Mouse (Mus musculus) liver, adult 2 months (tissue): Measurements from ENCODE around the gene Gm42906. TPM values are rescaled to one million over a fixed set of nuclear protein-coding genes. Genes with fewer than 3 reads are reported as not detected.

Source experiments
- DNase-seq: peaks from one replicate; pipeline ENCODE4 v3.0.0-alpha.2; 2011; ENCODE audit warnings: low read depth, low spot score; ENCODE audit errors: extremely low read depth
- H3K27ac ChIP-seq: fragments of 200-500 bp; replicated peaks from 2 replicates; pipeline ENCODE4 v1.5.1; 2012; ENCODE audit warnings: low read depth, mild to moderate bottlenecking, control low read depth, inconsistent platforms, low read length; ENCODE audit not compliant: insufficient read depth
- H3K27me3 ChIP-seq: fragments of 200-500 bp; 2 replicates; pipeline ENCODE4 v1.6.1; 2012; ENCODE audit warnings: mild to moderate bottlenecking, moderate library complexity, low read length, inconsistent platforms; ENCODE audit not compliant: control insufficient read depth, insufficient read depth
- H3K36me3 ChIP-seq: fragments of 200-500 bp; 2 replicates; pipeline ENCODE4 v1.6.1; 2012; ENCODE audit warnings: low read length, inconsistent platforms; ENCODE audit not compliant: control insufficient read depth, insufficient read depth
- H3K4me1 ChIP-seq: fragments of 200-500 bp; 2 replicates; pipeline ENCODE4 v1.6.1; 2011; ENCODE audit warnings: low read length; ENCODE audit not compliant: control insufficient read depth, insufficient read depth
- H3K4me3 ChIP-seq: fragments of 200-500 bp; 2 replicates; pipeline ENCODE4 v1.5.1; 2011; ENCODE audit warnings: low read depth, mild to moderate bottlenecking, control low read depth, low read length, moderate library complexity; ENCODE audit not compliant: insufficient read depth
- H3K79me2 ChIP-seq: fragments of 200-500 bp; 2 replicates; pipeline ENCODE4 v1.6.1; 2012; ENCODE audit warnings: inconsistent platforms, mild to moderate bottlenecking, low read length, moderate library complexity; ENCODE audit not compliant: control insufficient read depth, insufficient read depth
- H3K9ac ChIP-seq: fragments of 200-500 bp; 2 replicates; pipeline ENCODE4 v1.6.1; 2012; ENCODE audit warnings: low read depth, mild to moderate bottlenecking, control low read depth, inconsistent platforms, low read length
- CTCF ChIP-seq: fragments of 200-500 bp; IDR thresholded peaks from 2 replicates; pipeline ENCODE4 v1.5.1; 2011; ENCODE audit warnings: low read depth, low read length, control low read depth
- POLR2A ChIP-seq: fragments of 200-500 bp; IDR thresholded peaks from 2 replicates; pipeline ENCODE4 v1.6.1; 2011; ENCODE audit warnings: low read length, control low read depth; ENCODE audit not compliant: insufficient read depth; ENCODE audit errors: extremely low read depth
- WGBS: fragments of 180-500 bp; shearing (Covaris S2); methylation state at CpG from one replicate; pipeline ENCODE4 v1.1.7; 2018; 5-methylcytosine and 5-hydroxymethylcytosine counted together
- polyA plus RNA-seq: library from polyadenylated mRNA; depleted of rRNA; stranded (reverse); fragments of >200 nt; gene quantifications from 2 replicates; pipeline ENCODE4 v1.2.3, GENCODE M21; 2012
- total RNA-seq: library from RNA; depleted of rRNA; stranded (reverse); fragments of >200 nt; gene quantifications from 2 replicates; pipeline ENCODE4 v1.2.3, GENCODE M21; 2014

Gene Gm42906
- total and polyA plus RNA-seq, 2 experiments = not detected

- no peak overlapping the region for H3K27ac ChIP-seq
- peaks cover 12% of the 10 kb centered on the region; the same call in 1 of the 2 replicates for H3K4me1 ChIP-seq
- TF ChIP-seq POLR2A (no peak), CTCF (no peak)
- H3K4me3 ChIP-seq = no peak overlapping the region
- 90% methylated on average over 12 of the region's 12 CpGs for WGBS
- no peaks in the 10 kb centered on the region for H3K79me2 ChIP-seq
- H3K9ac ChIP-seq = no peak overlapping the region
- no peaks in the 10 kb centered on the region for H3K27me3 ChIP-seq
- DNase-seq = no peak
- peaks cover 50% of the 10 kb centered on the region for H3K36me3 ChIP-seq
These were observed 371.6 kb downstream of the Gm42906 start for GRCm38 (mm10) chr5:151056255-151056919.

DNA sequence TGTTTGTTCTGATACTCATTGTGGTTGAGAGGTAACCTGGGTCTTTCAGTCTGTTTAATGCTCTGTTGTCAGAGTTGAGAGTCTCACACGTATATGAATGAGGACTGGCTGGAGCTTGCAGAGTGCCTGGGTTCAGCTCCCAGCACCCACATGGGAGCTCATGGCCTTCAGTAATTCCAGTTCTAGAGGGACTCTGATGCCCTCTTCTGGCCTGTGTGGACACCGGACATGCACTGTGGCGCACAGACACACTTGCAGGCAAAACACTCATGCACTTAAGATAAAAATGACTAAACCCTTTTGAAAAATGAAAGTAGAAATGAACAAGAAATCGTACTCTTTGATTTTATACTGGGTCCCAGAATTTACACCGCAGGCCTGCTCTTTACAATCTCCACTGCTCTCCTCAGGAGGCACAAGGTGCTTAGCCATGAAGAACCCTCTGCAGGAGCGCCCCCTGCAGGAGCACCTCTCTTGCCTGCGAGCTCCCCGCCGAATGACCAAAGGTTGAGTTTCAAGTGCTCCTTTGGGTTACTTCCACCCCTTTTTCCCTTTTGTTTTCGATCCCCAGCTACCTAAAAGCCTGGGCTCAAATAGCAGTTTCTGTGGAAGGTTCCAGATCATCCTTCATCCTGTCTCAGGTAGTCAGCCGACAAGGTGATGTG, 372.4 kb downstream of the Gm42906 start:
- H3K4me1 ChIP-seq = peaks cover 8% of the 10 kb centered on the region; the same call in 1 of the 2 replicates
- 97% methylated on average over 11 of the region's 11 CpGs for WGBS
- no peaks in the 10 kb centered on the region for H3K79me2 ChIP-seq
- no peak for DNase-seq
- TF ChIP-seq POLR2A (no peak), CTCF (0 out of 2 replicates have a peak, but pooled peaks have one; percentile 19)
- H3K36me3 ChIP-seq = peaks cover 58% of the 10 kb centered on the region
- no peaks in the 10 kb centered on the region for H3K27me3 ChIP-seq
- no peak overlapping the region for H3K9ac ChIP-seq
- H3K4me3 ChIP-seq = no peak overlapping the region
- no peak overlapping the region for H3K27ac ChIP-seq

DNA sequence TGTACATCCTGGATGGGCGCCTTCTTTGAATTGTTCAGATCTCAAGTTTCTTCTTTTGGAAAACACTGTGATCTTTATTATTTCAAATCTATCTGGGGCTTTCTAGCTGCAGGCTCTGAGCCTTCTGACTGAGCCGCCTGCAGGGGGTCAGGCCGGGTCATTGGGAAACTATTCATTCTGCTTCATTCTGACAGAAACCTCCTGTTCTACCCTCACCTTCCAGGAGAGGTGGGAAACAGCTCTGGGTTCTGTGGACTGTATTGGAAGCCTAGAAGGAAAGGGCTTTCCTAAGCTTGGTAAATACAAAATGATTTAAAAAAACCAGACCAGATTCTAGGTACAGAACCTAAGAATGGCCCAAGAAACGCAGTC, 373.2 kb downstream of the Gm42906 start:
- Histone ChIP-seq H3K9ac (no peak overlapping the region), H3K27ac (no peak overlapping the region), H3K27me3 (no peaks in the 10 kb centered on the region), H3K36me3 (peaks cover 62% of the 10 kb centered on the region), H3K4me3 (no peak overlapping the region), H3K79me2 (no peaks in the 10 kb centered on the region), H3K4me1 (peaks cover 3% of the 10 kb centered on the region; the same call in 1 of the 2 replicates)
- WGBS = 87% methylated on average over 4 of the region's 4 CpGs
- DNase-seq = no peak
- TF ChIP-seq POLR2A (no peak), CTCF (no peak)

DNA sequence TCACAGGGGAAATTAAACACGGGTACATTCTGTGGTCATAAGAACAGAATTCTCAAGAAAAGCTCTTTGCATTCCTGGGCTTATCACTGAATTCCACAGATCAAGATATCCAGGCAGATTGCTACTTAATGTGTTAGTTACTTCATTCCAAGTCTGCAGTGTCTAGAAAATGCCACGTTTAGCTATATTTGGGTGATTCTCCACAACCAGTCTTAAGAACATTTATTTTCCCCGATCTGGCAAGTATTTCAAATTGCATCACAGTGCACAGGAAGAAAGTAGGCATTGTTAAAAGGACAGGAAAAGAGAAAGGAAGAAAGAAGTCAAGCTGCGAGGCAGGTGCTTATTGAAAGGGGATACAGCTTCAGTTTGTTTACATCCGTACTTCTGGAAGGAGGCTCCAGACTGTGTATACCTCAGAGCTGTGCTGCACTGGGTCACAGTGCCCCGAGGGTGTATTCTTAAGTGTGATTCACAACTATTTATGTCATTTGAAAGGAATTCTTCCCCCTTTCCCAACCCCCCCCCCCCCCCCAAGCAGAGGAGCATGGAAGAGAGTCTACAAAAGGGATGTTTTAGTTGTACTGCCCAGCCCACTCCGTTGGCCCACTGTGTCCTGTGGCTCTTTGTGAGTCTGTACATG, 373.7 kb downstream of the Gm42906 start:
- WGBS = 76% methylated on average over 7 of the region's 7 CpGs
- peaks cover 66% of the 10 kb centered on the region for H3K36me3 ChIP-seq
- H3K79me2 ChIP-seq = no peaks in the 10 kb centered on the region
- no peak overlapping the region for H3K9ac ChIP-seq
- no peak for DNase-seq
- no peak for TF ChIP-seq POLR2A
- no peak for TF ChIP-seq CTCF
- no peak overlapping the region for H3K27ac ChIP-seq
- no peaks in the 10 kb centered on the region for H3K27me3 ChIP-seq
- no peak overlapping the region for H3K4me3 ChIP-seq
- peaks cover 2% of the 10 kb centered on the region; the same call in 1 of the 2 replicates for H3K4me1 ChIP-seq

DNA sequence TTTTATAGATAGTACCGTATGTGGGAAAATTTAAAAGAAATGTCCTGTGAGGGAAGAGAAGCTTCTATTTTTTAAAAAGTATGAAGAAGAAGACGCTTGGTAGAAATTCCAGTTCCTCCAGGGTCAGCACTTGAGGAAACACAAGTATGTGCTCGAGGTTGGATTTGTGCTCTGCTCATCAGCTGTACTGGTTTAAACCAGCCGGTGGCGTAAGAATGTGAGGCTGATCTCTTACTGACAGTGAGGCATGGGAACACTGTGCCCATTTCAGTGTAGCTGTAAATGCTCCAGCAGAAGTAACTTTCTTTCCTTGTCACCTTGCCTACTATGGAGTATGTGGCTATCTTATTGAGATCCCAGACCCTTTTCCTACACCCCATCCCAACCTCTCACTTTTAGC, 374.8 kb downstream of the Gm42906 start:
- DNase-seq = no peak
- 93% methylated on average over 5 of the region's 5 CpGs for WGBS
- no peak overlapping the region for H3K9ac ChIP-seq

More for the DNA sequence above, 374.8 kb downstream of the Gm42906 start:
- Histone ChIP-seq H3K27ac (no peak overlapping the region), H3K79me2 (no peaks in the 10 kb centered on the region), H3K4me3 (no peak overlapping the region), H3K4me1 (no peaks in the 10 kb centered on the region), H3K27me3 (no peaks in the 10 kb centered on the region), H3K36me3 (peaks cover 75% of the 10 kb centered on the region)
- TF ChIP-seq POLR2A (no peak), CTCF (no peak)
